Mouse (Mus musculus) hindbrain, embryonic 13.5 days (tissue): ENCODE measurements around the gene Txnrd1. TPM values are rescaled to one million over a fixed set of nuclear protein-coding genes. Genes with fewer than 3 reads are reported as not detected.

Experiments
- ATAC-seq: fragments of 200-750 bp; cut with Nextera tagmentation; 2 replicates; pipeline ENCODE4 v1.8.0; 2017; ENCODE audit warnings: moderate TSS enrichment; ENCODE audit not compliant: low FRiP score
- H3K27ac ChIP-seq: fragments of 300-500 bp; sonication (generic); 2 replicates; pipeline ENCODE4 v1.5.1; 2015; ENCODE audit warnings: inconsistent platforms, mild to moderate bottlenecking, moderate library complexity
- H3K27me3 ChIP-seq: fragments of 300-500 bp; sonication (generic); 2 replicates; pipeline ENCODE4 v1.6.1; 2015; ENCODE audit warnings: mild to moderate bottlenecking, inconsistent platforms
- H3K36me3 ChIP-seq: fragments of 300-500 bp; sonication (generic); 2 replicates; pipeline ENCODE4 v1.6.1; 2015; ENCODE audit warnings: mild to moderate bottlenecking, inconsistent platforms
- H3K4me1 ChIP-seq: fragments of 300-500 bp; sonication (generic); replicated peaks from 2 replicates; pipeline ENCODE4 v1.6.1; 2015; ENCODE audit warnings: inconsistent platforms
- H3K4me2 ChIP-seq: fragments of 300-500 bp; sonication (generic); 2 replicates; pipeline ENCODE4 v1.6.1; 2015; ENCODE audit warnings: inconsistent platforms, mild to moderate bottlenecking, moderate library complexity
- H3K4me3 ChIP-seq: fragments of 300-500 bp; sonication (generic); 2 replicates; pipeline ENCODE4 v1.5.1; 2015; ENCODE audit warnings: mild to moderate bottlenecking, inconsistent platforms
- H3K9ac ChIP-seq: fragments of 300-500 bp; sonication (generic); 2 replicates; pipeline ENCODE4 v1.6.1; 2015; ENCODE audit warnings: mild to moderate bottlenecking, inconsistent platforms
- H3K9me3 ChIP-seq: fragments of 300-500 bp; sonication (generic); 2 replicates; pipeline ENCODE4 v1.6.1; 2016; ENCODE audit warnings: inconsistent platforms
- WGBS: fragments of 180-500 bp; shearing (Covaris S2); methylation state at CpG from one replicate; pipeline ENCODE4 v1.1.7; 2015; 5-methylcytosine and 5-hydroxymethylcytosine counted together
- polyA plus RNA-seq: library from polyadenylated mRNA; unstranded; fragments of >200 nt; fragmentation: Nextera tagmentation; extraction: Ambion mirVana; gene quantifications from 2 replicates; pipeline ENCODE4 v1.2.1, GENCODE M21; 2015

Txnrd1 gene
- polyA plus RNA-seq, 1 experiment from 2014 or later: 122 TPM

GRCm38 (mm10) chr10:82901436-82901835 lies 67.7 kb downstream of the Txnrd1 start:
- Histone ChIP-seq H3K4me2 (no peak overlapping the region), H3K36me3 (peaks cover 17% of the 10 kb centered on the region), H3K27ac (peak overlapping the region; percentile 48; the same call in 1 of the 2 replicates), H3K9ac (no peak overlapping the region), H3K27me3 (no peaks in the 10 kb centered on the region), H3K9me3 (no peaks in the 10 kb centered on the region), H3K4me3 (no peak overlapping the region), H3K4me1 (peaks cover 19% of the 10 kb centered on the region)
- ATAC-seq: peak; percentile 49
- 6% methylated on average over 7 of the region's 7 CpGs for WGBS

- Histone ChIP-seq H3K9ac (no peak overlapping the region), H3K4me3 (no peak overlapping the region), H3K9me3 (no peaks in the 10 kb centered on the region), H3K4me2 (no peak overlapping the region), H3K4me1 (peaks cover 5% of the 10 kb centered on the region; the same call in 1 of the 2 replicates), H3K27me3 (0 out of 2 replicates have a peak, but pooled peaks cover 3% of the 10 kb centered on the region), H3K27ac (no peak overlapping the region), H3K36me3 (no peaks in the 10 kb centered on the region)
- WGBS: 92% methylated on average over 7 of the region's 7 CpGs
- no peak for ATAC-seq
Measured at GRCm38 (mm10) chr10:82908526-82908925, 74.8 kb downstream of the Txnrd1 start.

- no peak overlapping the region for H3K27ac ChIP-seq
- H3K9me3 ChIP-seq: no peaks in the 10 kb centered on the region
- H3K9ac ChIP-seq: no peak overlapping the region
- WGBS: 15% methylated on average over 9 of the region's 9 CpGs
- H3K27me3 ChIP-seq: 0 out of 2 replicates have a peak, but pooled peaks cover 3% of the 10 kb centered on the region
- peak; percentile 47; the same call in 1 of the 2 replicates for ATAC-seq
- peak overlapping the region; percentile 44 for H3K4me2 ChIP-seq
- H3K4me3 ChIP-seq: no peak overlapping the region
- H3K4me1 ChIP-seq: peaks cover 5% of the 10 kb centered on the region; the same call in 1 of the 2 replicates
- no peaks in the 10 kb centered on the region for H3K36me3 ChIP-seq
Measured at GRCm38 (mm10) chr10:82909382-82909781, 75.6 kb downstream of the Txnrd1 start.

- Histone ChIP-seq H3K4me2 (no peak overlapping the region), H3K9ac (no peak overlapping the region), H3K4me1 (peaks cover 5% of the 10 kb centered on the region; the same call in 1 of the 2 replicates), H3K36me3 (no peaks in the 10 kb centered on the region), H3K27ac (no peak overlapping the region), H3K4me3 (no peak overlapping the region), H3K27me3 (0 out of 2 replicates have a peak, but pooled peaks cover 3% of the 10 kb centered on the region), H3K9me3 (no peaks in the 10 kb centered on the region)
- ATAC-seq: no peak
- 78% methylated on average over 3 of the region's 3 CpGs for whole genome bisulfite sequencing
Measured at GRCm38 (mm10) chr10:82910198-82910597, 76.4 kb downstream of the Txnrd1 start.

- Histone ChIP-seq H3K27ac (no peak overlapping the region), H3K4me3 (no peak overlapping the region), H3K4me2 (no peak overlapping the region), H3K27me3 (0 out of 2 replicates have a peak, but pooled peaks cover 3% of the 10 kb centered on the region), H3K9ac (no peak overlapping the region), H3K9me3 (no peaks in the 10 kb centered on the region), H3K36me3 (no peaks in the 10 kb centered on the region), H3K4me1 (peaks cover 5% of the 10 kb centered on the region; the same call in 1 of the 2 replicates)
- 81% methylated on average over 4 of the region's 4 CpGs for WGBS
- ATAC-seq: no peak
Measured at GRCm38 (mm10) chr10:82913238-82913637, 79.5 kb downstream of the Txnrd1 start.

GRCm38 (mm10) chr10:82913772-82914171 lies 80.0 kb downstream of the Txnrd1 start:
- Histone ChIP-seq H3K4me3 (no peak overlapping the region), H3K27ac (no peak overlapping the region), H3K9ac (no peak overlapping the region), H3K36me3 (no peaks in the 10 kb centered on the region), H3K9me3 (no peaks in the 10 kb centered on the region), H3K4me2 (no peak overlapping the region), H3K27me3 (0 out of 2 replicates have a peak, but pooled peaks cover 3% of the 10 kb centered on the region), H3K4me1 (peaks cover 5% of the 10 kb centered on the region; the same call in 1 of the 2 replicates)
- 91% methylated on average over 6 of the region's 6 CpGs for WGBS
- ATAC-seq: no peak

GRCm38 (mm10) chr10:82918675-82919074 lies 84.9 kb downstream of the Txnrd1 start:
- no peak for ATAC-seq
- Histone ChIP-seq H3K9me3 (no peaks in the 10 kb centered on the region), H3K4me2 (no peak overlapping the region), H3K27ac (no peak overlapping the region), H3K27me3 (no peaks in the 10 kb centered on the region), H3K36me3 (no peaks in the 10 kb centered on the region), H3K4me1 (peaks cover 5% of the 10 kb centered on the region; the same call in 1 of the 2 replicates), H3K4me3 (no peak overlapping the region), H3K9ac (no peak overlapping the region)
- 84% methylated on average over 2 of the region's 2 CpGs for WGBS

GRCm38 (mm10) chr10:82919404-82919980 lies 85.7 kb downstream of the Txnrd1 start:
- no peak overlapping the region for H3K9ac ChIP-seq
- H3K4me1 ChIP-seq: peaks cover 5% of the 10 kb centered on the region; the same call in 1 of the 2 replicates
- 78% methylated on average over 4 of the region's 4 CpGs for WGBS
- ATAC-seq: no peak
- H3K36me3 ChIP-seq: no peaks in the 10 kb centered on the region
- no peak overlapping the region for H3K4me3 ChIP-seq
- H3K27me3 ChIP-seq: no peaks in the 10 kb centered on the region
- H3K9me3 ChIP-seq: no peaks in the 10 kb centered on the region
- H3K27ac ChIP-seq: no peak overlapping the region
- no peak overlapping the region for H3K4me2 ChIP-seq

- no peak overlapping the region for H3K9ac ChIP-seq
- H3K27ac ChIP-seq: no peak overlapping the region
- no peaks in the 10 kb centered on the region for H3K9me3 ChIP-seq
- no peaks in the 10 kb centered on the region for H3K36me3 ChIP-seq
- no peak for ATAC-seq
- H3K4me2 ChIP-seq: no peak overlapping the region
- WGBS: 86% methylated on average over 3 of the region's 3 CpGs
- peaks cover 8% of the 10 kb centered on the region; the same call in 1 of the 2 replicates for H3K4me1 ChIP-seq
- H3K4me3 ChIP-seq: no peak overlapping the region
- H3K27me3 ChIP-seq: no peaks in the 10 kb centered on the region
Measured at GRCm38 (mm10) chr10:82923547-82923946, 89.8 kb downstream of the Txnrd1 start.

GRCm38 (mm10) chr10:82924750-82925149 lies 91.0 kb downstream of the Txnrd1 start:
- 95% methylated on average over 2 of the region's 2 CpGs for WGBS
- no peaks in the 10 kb centered on the region for H3K36me3 ChIP-seq
- no peaks in the 10 kb centered on the region for H3K27me3 ChIP-seq
- H3K9ac ChIP-seq: no peak overlapping the region
- H3K27ac ChIP-seq: no peak overlapping the region
- H3K4me3 ChIP-seq: no peak overlapping the region
- no peak for ATAC-seq
- H3K4me1 ChIP-seq: peaks cover 5% of the 10 kb centered on the region; the same call in 1 of the 2 replicates
- no peaks in the 10 kb centered on the region for H3K9me3 ChIP-seq
- H3K4me2 ChIP-seq: no peak overlapping the region

- Histone ChIP-seq H3K9me3 (no peaks in the 10 kb centered on the region), H3K27ac (peak overlapping the region; percentile 41), H3K4me3 (no peak overlapping the region), H3K9ac (no peak overlapping the region), H3K4me1 (0 out of 2 replicates have a peak, but pooled peaks cover 4% of the 10 kb centered on the region), H3K4me2 (no peak overlapping the region), H3K36me3 (no peaks in the 10 kb centered on the region), H3K27me3 (no peaks in the 10 kb centered on the region)
- 77% methylated on average over 2 of the region's 2 CpGs for WGBS
- no peak for ATAC-seq
Measured at GRCm38 (mm10) chr10:82925624-82926023, 91.9 kb downstream of the Txnrd1 start.

- Histone ChIP-seq H3K4me3 (no peak overlapping the region), H3K36me3 (no peaks in the 10 kb centered on the region), H3K27ac (no peak overlapping the region), H3K4me1 (no peaks in the 10 kb centered on the region), H3K4me2 (no peak overlapping the region), H3K9ac (no peak overlapping the region), H3K27me3 (no peaks in the 10 kb centered on the region), H3K9me3 (no peaks in the 10 kb centered on the region)
- 87% methylated on average over 13 of the region's 13 CpGs for WGBS
- ATAC-seq: no peak
Measured at GRCm38 (mm10) chr10:82935018-82935633, 101.4 kb downstream of the Txnrd1 start.
